Mouse (Mus musculus) midbrain, embryonic 13.5 days (tissue): Measurements from ENCODE around the gene Nxph3. TPM values are rescaled to one million over a fixed set of nuclear protein-coding genes. Genes with fewer than 3 reads are reported as not detected.
A peak's percentile ranks its signal among the peaks of the same experiment; 100 is the strongest.

ENCODE experiments used
- ATAC-seq: fragments of 200-750 bp; cut with Nextera tagmentation; 2 replicates; pipeline ENCODE4 v1.8.0; 2017; ENCODE audit warnings: mild to moderate bottlenecking, moderate TSS enrichment, moderate library complexity
- H3K27ac ChIP-seq: fragments of 300-500 bp; sonication (generic); 2 replicates; pipeline ENCODE4 v1.5.1; 2015; ENCODE audit warnings: inconsistent platforms, mild to moderate bottlenecking, moderate library complexity
- H3K27me3 ChIP-seq: fragments of 300-500 bp; sonication (generic); 2 replicates; pipeline ENCODE4 v1.6.1; 2015; ENCODE audit warnings: mild to moderate bottlenecking, inconsistent platforms
- H3K36me3 ChIP-seq: fragments of 300-500 bp; sonication (generic); 2 replicates; pipeline ENCODE4 v1.6.1; 2015; ENCODE audit warnings: mild to moderate bottlenecking, inconsistent platforms
- H3K4me1 ChIP-seq: fragments of 300-500 bp; sonication (generic); replicated peaks from 2 replicates; pipeline ENCODE4 v1.6.1; 2015; ENCODE audit warnings: inconsistent platforms
- H3K4me2 ChIP-seq: fragments of 300-500 bp; sonication (generic); replicated peaks from 2 replicates; pipeline ENCODE4 v1.6.1; 2015; ENCODE audit warnings: moderate library complexity, mild to moderate bottlenecking, inconsistent platforms
- H3K4me3 ChIP-seq: fragments of 300-500 bp; sonication (generic); replicated peaks from 2 replicates; pipeline ENCODE4 v1.5.1; 2015; ENCODE audit warnings: mild to moderate bottlenecking, inconsistent platforms
- H3K9ac ChIP-seq: fragments of 300-500 bp; sonication (generic); replicated peaks from 2 replicates; pipeline ENCODE4 v1.6.1; 2015; ENCODE audit warnings: mild to moderate bottlenecking, inconsistent platforms
- H3K9me3 ChIP-seq: fragments of 300-500 bp; sonication (generic); 2 replicates; pipeline ENCODE4 v1.6.1; 2016; ENCODE audit warnings: mild to moderate bottlenecking, inconsistent platforms
- WGBS: fragments of 180-500 bp; shearing (Covaris S2); methylation state at CpG from one replicate; pipeline ENCODE4 v1.1.7; 2015; 5-methylcytosine and 5-hydroxymethylcytosine counted together
- polyA plus RNA-seq: library from polyadenylated mRNA; unstranded; fragments of >200 nt; fragmentation: Nextera tagmentation; extraction: Ambion mirVana; gene quantifications from 2 replicates; pipeline ENCODE4 v1.2.1, GENCODE M21; 2015

Gene Nxph3
- polyA plus RNA-seq, 1 experiment from 2014 or later: 1.9 TPM

GRCm38 (mm10) chr11:95515376-95516323 is 1.3 kb upstream of the Nxph3 start:
- Histone ChIP-seq H3K9me3 (no peaks in the 10 kb centered on the region), H3K27me3 (peaks cover 66% of the 10 kb centered on the region), H3K4me2 (peak overlapping the region; percentile 95), H3K4me3 (no peak overlapping the region), H3K9ac (no peak overlapping the region), H3K4me1 (peaks cover 52% of the 10 kb centered on the region), H3K27ac (peak overlapping the region; percentile 44; the same call in 1 of the 2 replicates), H3K36me3 (no peaks in the 10 kb centered on the region)
- WGBS: 33% methylated on average over 17 of the region's 17 CpGs
- no peak for ATAC-seq

- H3K27me3 ChIP-seq: peaks cover 73% of the 10 kb centered on the region
- H3K36me3 ChIP-seq: no peaks in the 10 kb centered on the region
- H3K9ac ChIP-seq: peak overlapping the region; percentile 67
- ATAC-seq: peak; percentile 58
- H3K27ac ChIP-seq: no peak overlapping the region
- H3K4me3 ChIP-seq: peak overlapping the region; percentile 57
- H3K4me1 ChIP-seq: peaks cover 44% of the 10 kb centered on the region
- peak overlapping the region; percentile 95 for H3K4me2 ChIP-seq
- under 1% methylated on average over 63 of the region's 66 CpGs for WGBS
- no peaks in the 10 kb centered on the region for H3K9me3 ChIP-seq
These were observed 691 bp downstream of the Nxph3 start for GRCm38 (mm10) chr11:95513461-95514297.

- H3K27ac ChIP-seq: no peak overlapping the region
- H3K36me3 ChIP-seq: no peaks in the 10 kb centered on the region
- no peaks in the 10 kb centered on the region for H3K9me3 ChIP-seq
- H3K4me3 ChIP-seq: peak overlapping the region; percentile 57; the same call in 1 of the 2 replicates
- no peak for ATAC-seq
- peaks cover 47% of the 10 kb centered on the region for H3K4me1 ChIP-seq
- H3K27me3 ChIP-seq: peaks cover 72% of the 10 kb centered on the region
- no peak overlapping the region for H3K9ac ChIP-seq
- 87% methylated on average over 6 of the region's 6 CpGs for WGBS
- peak overlapping the region; percentile 95; the same call in 1 of the 2 replicates for H3K4me2 ChIP-seq
These were observed 2.0 kb downstream of the Nxph3 start for GRCm38 (mm10) chr11:95512383-95512782.

- Histone ChIP-seq H3K4me2 (no peak overlapping the region), H3K36me3 (no peaks in the 10 kb centered on the region), H3K4me3 (no peak overlapping the region), H3K9ac (no peak overlapping the region), H3K27me3 (peaks cover 70% of the 10 kb centered on the region), H3K27ac (no peak overlapping the region), H3K4me1 (peaks cover 44% of the 10 kb centered on the region), H3K9me3 (no peaks in the 10 kb centered on the region)
- no peak for ATAC-seq
- WGBS: 77% methylated on average over 1 of the region's 1 CpGs
These were observed 2.5 kb downstream of the Nxph3 start for GRCm38 (mm10) chr11:95511919-95512318.

- WGBS: 93% methylated on average over 12 of the region's 12 CpGs
- Histone ChIP-seq H3K4me1 (peaks cover 31% of the 10 kb centered on the region), H3K4me2 (no peak overlapping the region), H3K27ac (no peak overlapping the region), H3K4me3 (no peak overlapping the region), H3K27me3 (peaks cover 66% of the 10 kb centered on the region), H3K36me3 (no peaks in the 10 kb centered on the region), H3K9ac (no peak overlapping the region), H3K9me3 (no peaks in the 10 kb centered on the region)
- no peak for ATAC-seq
These were observed 3.7 kb downstream of the Nxph3 start for GRCm38 (mm10) chr11:95510631-95511030.

- Histone ChIP-seq H3K4me2 (no peak overlapping the region), H3K36me3 (no peaks in the 10 kb centered on the region), H3K4me1 (peaks cover 22% of the 10 kb centered on the region), H3K4me3 (no peak overlapping the region), H3K9me3 (no peaks in the 10 kb centered on the region), H3K27ac (no peak overlapping the region), H3K27me3 (peaks cover 52% of the 10 kb centered on the region), H3K9ac (no peak overlapping the region)
- 80% methylated on average over 6 of the region's 6 CpGs for WGBS
- ATAC-seq: no peak
These were observed 5.1 kb downstream of the Nxph3 start for GRCm38 (mm10) chr11:95509126-95509717.

GRCm38 (mm10) chr11:95508211-95508926 is 6.0 kb downstream of the Nxph3 start:
- Histone ChIP-seq H3K9ac (no peak overlapping the region), H3K4me1 (peaks cover 16% of the 10 kb centered on the region), H3K9me3 (no peaks in the 10 kb centered on the region), H3K27me3 (peaks cover 43% of the 10 kb centered on the region), H3K4me3 (no peak overlapping the region), H3K27ac (no peak overlapping the region), H3K4me2 (no peak overlapping the region), H3K36me3 (no peaks in the 10 kb centered on the region)
- 54% methylated on average over 13 of the region's 13 CpGs for WGBS
- no peak for ATAC-seq

DNA sequence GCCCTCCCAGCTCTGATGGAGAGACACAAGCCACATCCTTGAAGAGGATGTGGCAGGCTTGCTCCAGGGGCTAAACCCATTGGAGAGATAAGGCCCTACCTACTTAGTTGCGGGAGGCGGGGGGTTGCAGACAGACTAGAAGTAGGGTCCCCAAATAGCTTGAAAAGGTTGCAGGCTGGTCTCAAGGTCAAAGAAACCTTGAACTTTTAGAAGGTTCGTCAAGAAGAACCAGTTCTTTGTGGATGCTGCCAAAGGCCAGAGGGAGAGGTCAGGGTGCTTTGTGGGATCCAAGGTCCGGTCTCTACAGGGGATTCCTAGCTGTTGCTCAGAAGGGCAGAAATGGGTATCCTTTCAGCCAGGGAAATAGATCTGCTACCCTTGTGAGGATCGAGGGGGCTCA is 6.6 kb downstream of the Nxph3 start:
- Histone ChIP-seq H3K36me3 (no peaks in the 10 kb centered on the region), H3K4me3 (no peak overlapping the region), H3K27ac (no peak overlapping the region), H3K4me2 (no peak overlapping the region), H3K27me3 (peaks cover 37% of the 10 kb centered on the region), H3K9ac (no peak overlapping the region), H3K4me1 (peaks cover 10% of the 10 kb centered on the region; the same call in 1 of the 2 replicates), H3K9me3 (no peaks in the 10 kb centered on the region)
- 81% methylated on average over 5 of the region's 5 CpGs for WGBS
- ATAC-seq: no peak

DNA sequence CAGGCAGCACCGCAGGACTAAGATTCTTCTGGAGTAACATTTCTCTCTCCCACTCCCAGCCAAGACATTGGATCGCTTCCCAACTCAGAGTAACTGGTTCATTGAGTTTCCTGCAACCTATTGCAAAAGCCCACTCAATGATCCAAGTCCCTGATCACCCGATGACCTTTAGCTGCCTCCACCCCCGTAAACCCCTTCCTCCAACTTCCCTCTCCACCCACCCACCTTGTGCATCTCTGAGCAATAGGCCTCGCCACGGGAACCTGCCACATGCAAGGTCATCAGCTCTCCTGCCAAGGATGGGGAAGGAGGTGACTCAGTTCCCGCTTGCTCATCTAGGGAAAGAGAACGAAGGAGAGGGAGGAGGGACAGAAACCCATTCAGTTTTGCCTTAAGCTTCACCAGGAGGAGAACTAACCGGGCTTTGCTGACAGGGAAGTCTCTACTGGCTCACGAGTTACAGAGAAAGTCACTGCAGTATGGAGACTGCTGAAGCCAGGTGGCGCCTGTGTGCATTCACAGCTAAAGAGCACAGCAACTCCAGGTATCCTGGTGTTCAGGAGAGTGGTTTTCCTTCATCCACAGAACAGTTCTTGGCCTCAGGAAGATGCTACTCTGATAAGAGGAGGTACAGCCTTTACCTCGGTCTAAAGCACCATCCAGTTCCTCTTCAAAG is 7.2 kb downstream of the Nxph3 start:
- 52% methylated on average over 12 of the region's 12 CpGs for WGBS
- peaks cover 31% of the 10 kb centered on the region for H3K27me3 ChIP-seq
- H3K36me3 ChIP-seq: no peaks in the 10 kb centered on the region
- no peak for ATAC-seq
- no peak overlapping the region for H3K9ac ChIP-seq
- no peaks in the 10 kb centered on the region for H3K9me3 ChIP-seq
- H3K4me1 ChIP-seq: peaks cover 10% of the 10 kb centered on the region; the same call in 1 of the 2 replicates
- no peak overlapping the region for H3K4me2 ChIP-seq
- no peak overlapping the region for H3K27ac ChIP-seq
- no peak overlapping the region for H3K4me3 ChIP-seq

DNA sequence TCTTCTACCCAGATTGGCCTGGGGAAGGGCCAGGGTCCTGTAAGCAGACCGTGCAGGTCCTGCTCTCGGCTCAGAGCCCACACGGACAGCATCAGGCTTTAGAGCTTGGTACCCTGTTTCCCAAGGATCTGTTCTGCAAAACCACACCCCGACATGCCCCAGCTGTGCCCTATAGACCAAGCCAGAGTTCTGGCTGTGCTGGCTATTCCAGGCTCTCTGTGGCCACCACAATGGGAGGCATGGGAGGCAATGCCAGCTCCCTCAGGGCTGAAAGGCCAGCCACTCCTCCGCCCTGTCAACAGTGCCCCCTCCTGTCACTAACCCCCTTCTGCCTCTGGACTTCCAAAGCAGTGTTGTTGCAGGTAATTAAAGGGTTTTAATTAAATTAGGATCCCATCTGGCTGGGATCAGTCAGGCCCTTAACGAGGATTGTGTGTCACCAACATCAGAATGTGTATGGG is 10.1 kb downstream of the Nxph3 start:
- Histone ChIP-seq H3K9me3 (no peaks in the 10 kb centered on the region), H3K4me2 (no peak overlapping the region), H3K27ac (no peak overlapping the region), H3K36me3 (no peaks in the 10 kb centered on the region), H3K9ac (no peak overlapping the region), H3K4me3 (no peak overlapping the region), H3K27me3 (peaks cover 9% of the 10 kb centered on the region; the same call in 1 of the 2 replicates), H3K4me1 (peaks cover 23% of the 10 kb centered on the region)
- no peak for ATAC-seq
- 45% methylated on average over 6 of the region's 6 CpGs for WGBS
